Mouse (Mus musculus) NIH3T3 (cell line): ENCODE results near the gene Tmem100.

Experiments
- DNase-seq: peaks from one replicate; pipeline ENCODE4 v3.0.0-alpha.2; 2012; ENCODE audit warnings: low read depth

Tmem100 gene

DNA sequence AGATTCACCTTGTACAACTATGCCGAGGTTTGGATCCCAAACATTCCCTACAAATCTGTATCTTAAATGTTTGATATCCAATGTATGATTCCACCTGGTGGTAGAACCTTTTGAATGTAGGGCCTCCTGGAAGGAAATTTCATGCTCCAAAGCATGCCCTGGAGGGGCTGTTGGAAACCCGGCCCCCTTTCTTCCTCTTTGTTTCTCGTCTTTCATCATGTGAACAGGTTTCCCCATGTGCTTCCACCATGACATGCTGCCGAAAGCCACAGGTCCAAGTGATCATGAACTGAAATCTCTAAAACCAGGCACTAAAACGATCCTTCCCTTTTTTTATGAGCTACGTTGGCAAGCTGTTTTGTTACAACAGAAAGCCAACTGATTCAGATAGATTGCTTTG is 16.5 kb upstream of the Tmem100 start:
- DNase-seq, result no peak

DNA sequence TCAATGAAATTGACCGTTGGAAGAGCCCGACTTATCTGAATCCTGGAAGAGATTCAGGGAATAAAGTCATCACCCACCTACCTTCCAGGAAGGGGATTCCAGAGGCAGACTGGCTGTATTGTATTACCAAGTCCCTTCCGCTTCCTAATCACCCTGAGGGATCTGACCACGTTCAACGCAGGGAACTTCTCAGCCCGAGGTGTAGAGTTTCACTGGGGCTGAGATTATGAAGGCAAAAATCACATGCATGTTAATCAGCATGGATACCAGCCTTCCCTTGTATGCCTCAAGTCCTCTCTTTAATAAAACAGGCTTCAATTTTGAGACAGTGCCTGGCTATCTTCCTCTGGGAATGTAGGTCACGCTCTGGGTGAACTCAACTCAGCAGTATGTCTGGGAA is 14.9 kb upstream of the Tmem100 start:
- DNase-seq, result no peak

DNA sequence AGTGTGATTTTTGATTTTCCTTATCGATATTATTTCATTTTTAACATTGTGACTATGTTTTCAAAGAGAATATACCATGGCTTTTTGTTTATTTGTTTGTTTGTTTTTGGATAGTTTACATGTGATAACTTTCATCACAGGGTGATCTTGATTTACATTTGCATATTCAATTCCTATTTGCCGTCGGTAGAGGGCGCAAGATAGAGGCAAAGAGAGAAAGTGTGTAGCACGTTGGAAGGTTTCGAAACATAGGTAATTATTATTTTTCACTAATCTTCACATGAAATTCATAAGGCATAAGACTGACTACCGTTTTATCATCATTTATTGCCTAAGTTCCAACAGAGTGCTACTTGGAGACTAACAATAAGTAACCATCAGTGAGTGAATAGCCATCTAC is 11.0 kb upstream of the Tmem100 start:
- DNase-seq, result peak; percentile 73

DNA sequence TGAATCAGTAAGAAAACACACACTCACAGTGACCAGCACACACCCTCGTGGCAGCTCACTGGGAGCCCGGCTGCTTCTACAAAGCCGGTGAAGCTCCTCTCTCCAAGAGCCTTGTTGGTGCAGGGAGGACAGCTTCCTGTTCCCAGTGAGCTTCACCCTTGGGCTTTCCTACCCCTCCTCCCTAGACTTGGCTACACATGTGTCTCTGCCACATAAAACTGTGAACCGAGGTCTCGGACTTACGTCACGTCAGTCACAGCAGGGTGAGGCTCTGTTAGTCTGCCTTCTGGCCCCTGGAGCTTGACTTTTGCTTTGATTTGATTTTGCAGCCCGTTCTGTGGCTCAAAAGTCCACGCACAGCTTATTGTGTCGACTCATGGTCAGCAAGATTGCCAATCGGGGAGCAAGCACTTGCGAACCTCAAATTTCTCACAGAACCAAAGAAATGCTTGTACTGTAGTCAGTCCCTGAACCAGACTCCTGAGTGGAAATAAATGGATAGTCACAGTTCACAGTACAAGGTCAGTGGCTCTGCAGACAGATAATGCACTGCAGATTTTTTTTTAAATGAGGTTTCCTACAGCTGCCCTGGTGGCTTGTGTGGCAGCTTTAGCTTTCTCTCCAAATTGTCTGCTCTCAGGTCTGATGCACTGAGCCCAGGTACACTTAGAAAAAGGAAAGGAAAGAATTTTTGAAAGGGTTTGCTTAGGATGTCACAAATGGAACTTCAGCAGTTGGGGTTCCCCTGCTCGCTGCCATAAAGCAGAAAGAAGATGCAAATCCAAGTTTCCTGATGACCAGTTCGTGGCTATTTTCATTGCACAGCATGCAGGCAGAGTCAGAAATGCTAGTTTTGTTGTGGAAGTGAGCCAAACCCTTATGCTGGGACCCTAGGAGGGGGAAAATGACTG is 4.0 kb upstream of the Tmem100 start:
- DNase-seq, result peak; percentile 68

DNA sequence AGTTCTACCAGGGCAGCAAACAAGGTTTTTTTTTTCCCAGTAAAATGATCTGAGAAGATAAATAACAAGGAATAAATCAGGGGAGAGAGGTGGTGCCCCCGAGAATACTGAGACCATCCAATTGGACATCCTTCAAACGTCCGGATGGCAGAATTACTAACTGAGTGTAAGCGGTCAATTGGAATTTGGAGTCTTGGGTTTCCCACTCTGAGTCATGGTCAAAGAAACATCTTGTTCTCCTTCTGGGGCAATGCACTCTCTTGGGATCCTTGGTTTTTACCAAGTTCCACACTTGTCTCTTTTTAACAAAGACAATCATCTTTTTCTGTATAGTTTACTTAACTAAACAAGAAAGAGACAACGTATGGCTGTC is 3.4 kb upstream of the Tmem100 start:
- peak; percentile 83 for DNase-seq

DNA sequence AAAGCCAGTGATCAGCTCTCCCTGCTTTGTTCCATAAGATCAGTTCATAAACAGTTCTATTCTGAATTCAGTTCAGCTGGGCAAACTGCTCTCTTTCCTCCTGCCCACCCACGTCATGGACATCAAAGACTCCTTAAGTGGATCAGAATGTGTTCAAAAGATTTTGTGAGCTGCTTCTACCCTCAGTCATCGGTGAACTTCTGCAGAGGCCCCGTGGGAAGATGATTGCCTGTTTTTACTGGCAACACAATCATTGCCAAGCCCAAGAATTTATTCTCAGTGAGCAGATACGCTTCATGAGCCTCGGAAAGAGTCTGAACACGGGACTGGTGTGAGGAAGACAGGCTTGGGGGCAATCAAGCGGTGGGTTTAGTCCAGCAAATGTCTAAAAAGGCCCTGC is 2.9 kb upstream of the Tmem100 start:
- peak; percentile 72 for DNase-seq

DNA sequence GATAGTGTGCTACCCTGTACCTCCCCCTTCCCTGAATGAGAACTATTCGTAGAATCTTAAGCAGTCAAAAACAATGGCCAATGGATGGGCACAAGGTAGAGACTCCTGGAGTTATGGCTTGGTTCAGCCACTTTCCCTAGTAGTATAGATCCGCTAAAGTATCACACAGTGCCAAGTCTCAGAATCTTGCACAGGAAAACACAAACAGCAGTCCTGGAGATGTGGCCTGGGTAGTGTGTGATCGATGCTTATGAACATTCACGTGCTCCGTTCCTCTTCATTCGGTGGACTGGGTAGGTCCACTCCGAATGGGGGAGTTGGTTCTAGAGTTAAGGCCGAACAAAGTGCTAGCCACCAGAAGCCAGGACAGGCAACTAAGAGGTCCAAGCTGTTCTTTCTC is 1.4 kb upstream of the Tmem100 start:
- no peak for DNase-seq

DNA sequence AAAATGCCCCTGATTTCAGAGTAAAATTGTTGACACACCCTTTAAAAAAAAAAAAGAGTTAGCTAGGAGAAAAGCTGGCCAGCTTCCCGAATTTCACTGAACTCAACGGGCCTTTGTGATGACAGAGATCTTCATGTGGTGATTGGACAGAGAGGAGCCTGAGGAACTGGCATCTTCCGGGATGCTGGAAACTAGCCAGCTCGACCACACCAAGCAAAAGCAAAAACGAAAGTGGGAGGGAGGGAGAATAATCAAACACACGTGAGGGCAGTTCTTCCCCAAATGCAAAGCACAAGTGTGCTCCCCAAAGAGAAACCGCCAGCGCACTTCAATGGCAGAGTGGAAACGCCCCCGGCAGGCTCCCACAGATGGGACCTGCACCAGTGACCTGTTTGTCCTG is 794 bp upstream of the Tmem100 start:
- peak; percentile 95 for DNase-seq

DNA sequence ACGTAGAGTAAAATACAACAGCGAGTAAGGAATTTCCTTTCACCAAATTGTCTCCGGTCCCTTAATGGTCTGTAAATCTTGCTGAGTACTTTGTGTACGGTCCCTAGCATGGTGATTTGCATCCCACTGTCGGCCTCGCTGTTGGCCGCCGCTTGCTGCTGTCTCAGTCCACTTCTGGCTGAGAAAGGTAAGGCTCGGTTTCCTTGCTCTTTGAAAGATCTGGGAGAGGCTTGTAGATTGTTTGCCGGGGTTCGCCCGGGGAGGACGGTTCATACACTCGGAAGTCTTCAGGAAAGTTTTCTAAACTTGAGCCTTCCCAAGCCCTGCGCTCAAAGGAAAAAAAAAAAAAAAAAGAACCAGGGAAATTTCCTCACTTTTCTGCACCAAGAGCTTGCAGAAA is 409 bp downstream of the Tmem100 start:
- DNase-seq, result peak; percentile 59

DNA sequence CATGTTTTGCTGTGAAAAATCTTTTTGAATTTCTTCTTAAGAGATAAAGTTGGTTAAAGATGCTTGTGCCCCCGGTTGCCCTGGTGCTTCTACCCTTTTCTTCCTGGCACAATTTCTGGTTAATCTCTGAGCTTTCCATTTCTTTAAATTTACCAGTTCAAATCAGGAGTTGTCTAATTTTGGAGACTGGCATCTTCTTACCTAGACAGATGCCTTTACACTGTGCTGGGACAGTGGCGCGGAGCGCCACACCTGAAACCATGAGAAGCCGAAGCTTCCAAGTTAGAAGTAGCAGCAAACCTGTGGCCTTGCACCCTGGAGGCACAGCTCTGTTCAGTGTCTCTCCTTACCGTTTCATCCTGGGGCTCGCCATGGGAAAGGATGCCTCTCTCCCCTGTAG is 928 bp downstream of the Tmem100 start:
- no peak for DNase-seq

DNA sequence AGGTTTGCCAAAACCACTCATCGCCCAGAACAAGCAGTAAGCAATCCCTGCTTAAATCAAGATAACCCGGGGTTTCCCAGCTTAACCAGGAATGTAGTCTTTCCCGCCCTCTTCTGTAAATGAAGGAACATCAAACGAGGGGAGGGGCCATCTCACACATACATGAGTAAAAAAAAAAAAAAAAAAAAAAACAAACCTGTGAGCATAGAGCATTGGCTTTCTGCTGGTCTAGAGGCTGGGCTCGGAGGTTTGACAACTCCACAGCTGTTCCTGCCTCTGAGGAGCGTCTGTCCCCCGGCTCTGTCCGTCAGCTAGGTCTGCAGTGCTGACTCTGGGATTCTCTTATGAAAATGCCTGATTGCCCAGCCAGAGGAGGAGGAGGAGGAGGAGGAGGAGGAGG is 2.7 kb downstream of the Tmem100 start:
- DNase-seq, result no peak

DNA sequence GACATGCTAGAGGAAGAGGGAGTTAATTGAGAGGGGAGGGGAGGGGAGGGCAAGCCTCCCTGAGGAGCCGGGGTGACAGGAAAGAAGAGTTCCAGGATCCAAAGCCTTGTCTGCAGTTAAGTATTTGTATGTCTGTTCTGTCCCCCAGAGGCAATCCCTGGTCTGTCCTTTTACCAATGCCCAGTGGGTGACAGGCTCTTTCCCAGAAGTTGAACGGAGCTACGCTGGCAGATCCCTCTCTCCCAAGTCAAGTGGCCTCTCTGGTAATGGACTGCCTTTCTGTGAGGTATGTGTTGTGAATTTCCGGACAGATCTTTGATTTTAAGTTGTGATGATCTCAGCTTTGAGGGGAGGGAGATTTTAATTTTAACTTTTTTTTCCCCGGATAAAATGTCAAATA is 3.3 kb downstream of the Tmem100 start:
- DNase-seq, result no peak

DNA sequence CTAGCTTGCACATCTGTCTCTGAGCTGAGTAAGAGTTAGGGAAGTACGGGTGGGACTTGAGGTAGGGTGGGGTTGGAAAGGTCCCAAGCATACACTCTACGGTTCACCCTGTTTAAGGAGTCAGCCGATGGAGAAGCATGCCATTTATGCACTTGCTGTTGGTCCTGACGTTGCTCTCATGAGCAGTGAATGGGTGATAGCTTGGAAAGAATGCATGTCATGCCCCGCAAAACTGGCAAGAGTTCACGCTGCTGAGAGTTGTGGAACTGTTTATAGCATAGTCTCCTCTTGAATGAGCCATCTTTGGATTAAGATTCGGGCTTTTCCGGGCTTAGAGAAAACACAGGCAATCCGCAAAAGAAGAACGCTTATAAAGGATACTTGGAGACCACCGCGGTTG is 4.5 kb downstream of the Tmem100 start:
- no peak for DNase-seq

DNA sequence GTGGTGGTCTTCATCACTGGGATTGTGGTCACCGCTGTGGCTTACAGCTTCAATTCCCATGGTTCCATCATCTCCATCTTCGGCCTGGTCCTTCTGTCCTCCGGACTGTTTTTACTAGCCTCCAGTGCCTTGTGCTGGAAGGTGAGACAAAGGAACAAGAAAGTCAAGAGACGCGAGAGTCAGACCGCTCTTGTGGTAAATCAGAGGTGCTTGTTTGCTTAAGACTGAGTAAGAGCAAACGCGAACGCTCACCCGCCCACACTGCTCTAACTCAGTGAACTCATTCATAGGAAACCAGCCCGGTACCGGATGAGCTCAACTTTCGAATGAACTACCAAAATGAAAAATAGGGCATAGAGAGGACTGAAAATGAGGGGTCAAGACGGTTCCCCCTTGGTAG is 5.4 kb downstream of the Tmem100 start:
- peak; percentile 23 for DNase-seq

DNA sequence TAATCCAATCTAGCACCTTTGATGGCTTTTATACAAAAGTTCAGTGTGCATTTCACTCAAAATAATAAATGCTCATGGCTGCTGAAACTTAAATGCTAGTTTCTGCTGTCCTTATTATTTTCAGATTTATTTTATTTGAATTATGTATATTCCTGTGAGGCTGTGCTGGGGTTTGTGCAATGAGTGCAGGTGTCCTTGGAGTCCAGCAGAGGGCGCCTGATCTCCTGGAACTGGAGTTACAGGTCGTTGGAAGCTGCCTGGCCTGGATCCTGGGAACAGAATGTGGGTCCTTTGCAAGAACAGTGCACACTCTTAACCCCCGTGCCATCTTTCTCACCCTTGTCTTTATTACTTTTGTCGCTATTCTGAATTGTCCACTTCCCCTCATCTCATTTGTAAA is 6.3 kb downstream of the Tmem100 start:
- peak; percentile 31 for DNase-seq

DNA sequence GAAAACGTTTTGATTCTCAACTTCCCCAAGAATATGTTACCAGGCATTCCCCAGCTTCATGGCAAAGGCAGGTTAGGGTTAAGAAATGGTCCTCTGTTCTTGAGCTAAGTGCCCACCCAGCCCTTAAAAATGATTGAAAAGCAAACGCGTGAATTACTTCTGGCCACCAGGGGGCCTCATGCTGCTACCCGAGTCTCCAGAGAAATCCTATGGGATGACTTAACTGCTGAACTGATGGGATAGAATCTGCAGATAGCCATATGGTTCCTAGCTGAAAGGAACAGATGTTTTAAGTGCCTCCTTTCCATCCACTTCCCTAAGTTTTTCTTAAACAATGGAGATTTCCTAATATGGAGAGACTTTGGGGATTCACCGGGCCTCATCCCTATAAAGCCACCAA is 7.9 kb downstream of the Tmem100 start:
- peak; percentile 73 for DNase-seq

DNA sequence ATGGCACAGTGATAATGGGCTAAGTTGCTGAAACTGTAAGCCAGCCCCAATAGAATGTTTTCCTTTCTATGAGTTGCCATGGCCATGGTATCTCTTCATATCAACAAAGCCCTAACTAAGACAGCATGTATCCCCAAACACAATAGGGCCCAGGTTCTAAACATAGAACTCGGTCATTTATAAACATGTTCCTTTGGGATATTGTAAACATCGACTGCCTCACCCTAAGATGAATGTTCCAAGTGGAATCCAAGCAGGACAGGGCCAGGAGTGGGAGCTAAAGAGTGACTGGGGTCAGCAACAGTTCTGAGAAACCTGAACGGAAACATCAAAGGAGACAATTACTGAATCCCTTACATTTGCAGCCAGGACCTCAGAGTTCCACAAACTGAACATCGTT is 14.3 kb downstream of the Tmem100 start:
- DNase-seq, result no peak

DNA sequence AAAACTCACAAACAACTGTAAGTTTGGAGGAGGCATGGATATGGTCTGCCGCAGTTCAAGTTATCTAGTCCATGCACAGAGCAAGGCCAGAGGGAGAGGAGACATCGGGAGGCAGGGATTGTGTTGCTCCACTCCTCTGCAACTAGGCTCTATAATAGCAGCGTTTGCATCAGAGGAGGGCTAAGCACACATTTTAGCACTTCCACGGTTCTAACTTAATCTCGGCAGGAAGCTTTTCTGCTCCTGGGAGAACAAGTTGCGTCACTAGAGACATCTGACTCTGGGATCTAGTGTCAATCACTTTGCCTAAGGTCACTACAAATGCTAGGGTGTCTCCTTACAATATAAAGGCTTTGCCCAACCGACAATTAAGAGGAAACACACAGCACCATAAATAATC is 16.1 kb downstream of the Tmem100 start:
- DNase-seq, result no peak

DNA sequence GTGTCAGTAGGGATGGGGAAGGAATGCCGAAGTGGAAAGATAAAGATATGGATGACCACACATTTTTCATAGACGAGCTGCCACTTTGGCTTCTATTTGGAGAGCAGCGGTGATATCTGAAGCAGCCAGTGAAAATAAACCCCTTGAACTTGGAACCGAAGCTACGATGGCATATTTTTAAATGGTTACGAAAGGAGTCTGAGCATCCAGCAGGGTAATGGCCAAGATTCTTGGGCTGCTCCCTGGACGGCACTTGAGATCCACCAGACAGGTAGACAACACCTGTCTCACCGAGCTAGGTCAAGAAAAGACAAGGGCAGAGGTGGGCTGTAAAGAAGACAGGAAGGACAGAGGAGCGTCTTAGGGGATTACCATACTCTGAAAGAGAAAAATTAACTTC is 17.1 kb downstream of the Tmem100 start:
- no peak for DNase-seq

DNA sequence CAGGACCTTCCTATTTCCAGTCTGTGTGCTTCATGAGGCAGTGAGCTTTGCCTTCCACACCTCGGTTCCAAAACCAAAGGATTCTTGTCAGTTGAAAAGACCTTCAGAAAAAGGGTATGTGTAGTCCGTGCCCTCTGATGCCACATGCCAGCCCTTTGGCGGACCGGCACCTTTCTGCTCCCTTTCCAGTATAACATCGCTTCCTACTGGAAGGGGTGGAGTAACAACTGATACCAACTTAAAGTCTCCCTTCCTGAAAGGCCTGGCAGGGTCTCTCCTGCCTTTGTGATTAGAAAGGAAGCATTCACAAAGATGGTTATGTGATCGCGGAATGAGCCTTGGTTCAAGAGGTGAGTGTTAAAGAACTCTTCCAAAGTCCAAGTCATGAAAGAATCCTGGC is 19.9 kb downstream of the Tmem100 start:
- no peak for DNase-seq

DNA sequence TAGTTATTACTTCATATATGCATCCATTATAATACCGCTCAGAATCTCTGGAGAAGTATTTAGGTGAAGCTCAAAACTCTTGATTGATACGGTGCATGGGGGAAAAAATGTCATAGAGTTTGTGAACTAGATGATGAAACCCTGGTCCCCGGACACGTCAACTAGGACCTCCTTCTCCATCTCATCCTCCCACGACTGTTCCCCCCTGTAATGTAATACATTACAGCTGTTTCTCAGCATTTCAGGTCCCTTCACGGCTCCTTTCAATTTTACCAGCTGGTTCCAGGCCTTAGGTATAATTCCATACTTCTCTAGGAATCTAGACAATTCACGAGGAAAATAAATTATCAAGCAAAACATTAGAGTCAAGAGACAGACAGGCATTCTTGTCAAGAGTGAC is 22.6 kb downstream of the Tmem100 start:
- no peak for DNase-seq

DNA sequence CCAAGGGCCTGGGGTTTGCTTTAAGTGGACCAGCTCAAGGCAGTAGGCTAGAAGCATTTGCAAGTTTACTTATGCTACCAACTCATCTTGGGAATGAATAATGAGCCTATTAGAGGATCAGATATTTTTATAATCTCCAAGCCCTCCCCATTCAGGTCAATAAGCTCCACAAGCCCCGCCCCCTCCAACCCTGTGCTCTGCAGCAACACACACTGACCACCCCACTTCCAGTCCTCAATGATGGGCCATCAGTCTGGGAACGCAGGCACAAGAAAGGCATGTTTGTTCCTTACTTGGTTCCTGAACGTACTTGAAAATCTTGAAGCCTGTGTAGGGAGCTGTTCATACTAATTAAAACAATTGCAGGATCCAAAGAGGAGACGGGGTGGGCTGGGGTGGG is 23.7 kb downstream of the Tmem100 start:
- no peak for DNase-seq

DNA sequence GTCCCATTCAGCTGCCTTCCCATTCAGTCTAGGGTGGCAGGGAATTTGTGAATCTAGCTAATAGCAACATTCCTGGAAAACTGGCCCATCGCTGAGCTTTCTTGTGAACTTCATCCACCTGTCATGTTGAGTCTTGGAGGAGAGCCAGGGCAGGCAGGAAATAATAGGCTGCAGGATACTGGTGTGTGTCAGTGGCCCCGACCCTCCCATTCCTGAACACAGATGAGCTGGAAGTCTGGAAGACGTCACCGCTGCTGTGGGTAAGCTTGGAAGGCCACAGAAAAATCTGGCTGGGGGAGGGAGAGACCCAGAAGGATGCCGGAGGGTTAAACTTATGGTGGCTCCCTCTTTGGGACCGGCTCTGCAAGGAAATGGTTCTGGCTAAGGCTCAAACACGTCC is 24.3 kb downstream of the Tmem100 start:
- DNase-seq, result no peak

DNA sequence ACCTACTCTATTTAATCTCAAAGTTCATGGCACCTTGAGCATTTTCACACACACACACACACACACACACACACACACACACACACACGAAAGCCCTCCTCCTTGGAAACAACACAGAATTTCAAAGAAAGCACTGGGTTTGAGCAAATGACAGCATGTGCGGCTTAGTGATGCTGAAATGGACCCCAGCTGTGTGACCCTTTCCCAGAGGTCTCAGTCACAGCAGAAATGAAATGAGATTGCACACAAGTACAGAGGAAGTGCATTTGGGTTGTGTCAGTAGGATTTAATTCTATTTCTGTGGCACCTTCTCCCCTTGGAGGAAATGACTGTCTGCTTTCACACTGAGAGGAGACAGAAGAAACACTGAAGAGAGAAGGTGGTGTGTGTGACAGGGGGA is 26.9 kb downstream of the Tmem100 start:
- DNase-seq, result no peak
